In the genomic region with DNA sequence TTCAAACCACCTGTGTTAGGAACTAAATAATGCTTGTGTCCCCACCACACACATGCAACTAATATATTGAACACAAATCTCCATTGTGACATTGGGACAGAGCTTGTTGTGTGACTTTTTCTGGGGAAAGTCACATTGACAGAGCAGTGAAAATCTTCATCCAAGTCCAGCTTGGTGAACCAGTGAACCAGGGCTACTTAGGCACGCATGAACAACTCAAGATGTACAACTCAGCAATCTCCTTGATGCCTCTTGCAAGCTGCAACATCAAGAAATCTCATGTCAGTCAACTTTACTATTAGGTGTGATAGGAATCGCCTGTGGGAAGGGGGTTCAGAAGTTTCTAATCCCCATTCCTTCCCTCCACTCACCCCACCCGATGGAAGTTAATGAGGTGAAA, we compare ENCODE assay signal across 25 mouse cellular contexts.
DNase-seq lines count a peak whose midpoint lies in the region; ATAC-seq and TF ChIP-seq lines count a peak whose summit lies in the region.
"Had no signal": no experiment of that assay in that cellular context is flagged by ENCODE, and none has a peak within 500 bp of the region (broad histone marks: within the 10 kb centered on the region; RNA-seq: fewer than 3 reads in every experiment).

No protein-coding gene starts in this region.

- H3K4me2 ChIP-seq in kidney, embryonic 16.5 days (replicated peaks; ENCODE audit: low read depth, low read length), result no peak overlapping the region
- H3K4me2 ChIP-seq in liver, postnatal 0 days (ENCODE audit: low read depth, low read length), result no peak overlapping the region
- H3K4me2 ChIP-seq in intestine, postnatal 0 days (replicated peaks; ENCODE audit: low read depth), result no peak overlapping the region
- H3K4me2 ChIP-seq: embryonic facial prominence, embryonic 12.5 days; embryonic facial prominence, embryonic 15.5 days; heart, embryonic 12.5 days; heart, embryonic 15.5 days; hindbrain, embryonic 13.5 days had no signal

- no peak overlapping the region for H3K27ac ChIP-seq in kidney, adult 2 months (ENCODE audit: insufficient read depth, low read depth, low read length)
- no peak overlapping the region for H3K27ac ChIP-seq in kidney, embryonic 16.5 days (ENCODE audit: low read length)
- H3K27ac ChIP-seq in liver, postnatal 0 days (ENCODE audit: low read depth), result no peak overlapping the region
- no peak overlapping the region for H3K27ac ChIP-seq in intestine, postnatal 0 days (ENCODE audit: low read depth, low read length)
- H3K27ac ChIP-seq: embryonic facial prominence, embryonic 12.5 days; embryonic facial prominence, embryonic 15.5 days; heart, embryonic 15.5 days; hindbrain, embryonic 10.5 days; hindbrain, embryonic 13.5 days had no signal

- TF ChIP-seq EP300 in liver, postnatal 0 days (IDR thresholded peaks at IDR 0.05; ENCODE audit: low read depth), result no peak

- 49% methylated on average over 3 of the region's 3 CpGs for WGBS in kidney, adult 2 months
- 57% methylated on average over 3 of the region's 3 CpGs for WGBS in kidney, embryonic 16.5 days
- 84% methylated on average over 3 of the region's 3 CpGs for WGBS in liver, postnatal 0 days (ENCODE audit: insufficient replicate concordance)
- WGBS in intestine, postnatal 0 days, result 63% methylated on average over 3 of the region's 3 CpGs

- H3K27me3 ChIP-seq in kidney, adult 2 months (replicated peaks; ENCODE audit: control insufficient read depth, insufficient read depth, low read length), result no peaks in the 10 kb centered on the region
- H3K27me3 ChIP-seq in kidney, embryonic 16.5 days (ENCODE audit: insufficient read depth, low read length), result no peaks in the 10 kb centered on the region
- no peaks in the 10 kb centered on the region for H3K27me3 ChIP-seq in liver, postnatal 0 days (ENCODE audit: insufficient read depth, low read length)
- no peaks in the 10 kb centered on the region for H3K27me3 ChIP-seq in intestine, postnatal 0 days (replicated peaks; ENCODE audit: control insufficient read depth, insufficient read depth, low read length)
- H3K27me3 ChIP-seq: embryonic facial prominence, embryonic 12.5 days; embryonic facial prominence, embryonic 15.5 days; heart, embryonic 12.5 days; heart, embryonic 15.5 days; hindbrain, embryonic 13.5 days had no signal

- no peaks in the 10 kb centered on the region for H3K4me1 ChIP-seq in kidney, adult 2 months (ENCODE audit: control insufficient read depth, insufficient read depth, low read length)
- H3K4me1 ChIP-seq in kidney, embryonic 16.5 days (ENCODE audit: insufficient read depth, low read length), result no peaks in the 10 kb centered on the region
- H3K4me1 ChIP-seq in liver, postnatal 0 days (ENCODE audit: insufficient read depth), result no peaks in the 10 kb centered on the region
- H3K4me1 ChIP-seq in intestine, postnatal 0 days (replicated peaks; ENCODE audit: control insufficient read depth, insufficient read depth, low read length), result 0 out of 2 replicates have a peak, but pooled peaks cover 4% of the 10 kb centered on the region
- H3K4me1 ChIP-seq: embryonic facial prominence, embryonic 12.5 days; heart, embryonic 12.5 days; hindbrain, embryonic 10.5 days had no signal

- H3K9ac ChIP-seq in kidney, embryonic 16.5 days (replicated peaks; ENCODE audit: low read length), result no peak overlapping the region
- H3K9ac ChIP-seq in liver, postnatal 0 days (replicated peaks), result no peak overlapping the region
- no peak overlapping the region for H3K9ac ChIP-seq in intestine, postnatal 0 days (ENCODE audit: low read depth, low read length)
- H3K9ac ChIP-seq: embryonic facial prominence, embryonic 12.5 days; embryonic facial prominence, embryonic 15.5 days; forebrain, postnatal 0 days; heart, embryonic 12.5 days; heart, embryonic 15.5 days; hindbrain, embryonic 13.5 days had no signal

- no peak for TF ChIP-seq POLR2A in kidney, adult 2 months (IDR thresholded peaks at IDR 0.05; ENCODE audit: low read depth, low read length)

- H3K4me3 ChIP-seq in kidney, adult 2 months (ENCODE audit: insufficient read depth, low read depth, low read length), result no peak overlapping the region
- no peak overlapping the region for H3K4me3 ChIP-seq in kidney, embryonic 16.5 days (ENCODE audit: low read length)
- no peak overlapping the region for H3K4me3 ChIP-seq in liver, postnatal 0 days (ENCODE audit: low read depth, low read length)
- H3K4me3 ChIP-seq in intestine, postnatal 0 days (ENCODE audit: low read depth, low read length), result no peak overlapping the region
- H3K4me3 ChIP-seq: embryonic facial prominence, embryonic 12.5 days; embryonic facial prominence, embryonic 15.5 days; heart, embryonic 12.5 days; heart, embryonic 15.5 days; hindbrain, embryonic 10.5 days; hindbrain, embryonic 13.5 days had no signal

- no peak for TF ChIP-seq CTCF in kidney, adult 2 months (conservative IDR thresholded peaks at IDR 0.05; ENCODE audit: insufficient read depth, insufficient read length, low read depth, low read length)
- no peak for TF ChIP-seq CTCF in liver, postnatal 0 days (IDR thresholded peaks at IDR 0.05; ENCODE audit: low read depth)
- no peak for TF ChIP-seq CTCF in intestine, postnatal 0 days (IDR thresholded peaks at IDR 0.05; ENCODE audit: low read depth)

- H3K9me3 ChIP-seq in kidney, embryonic 16.5 days (ENCODE audit: low read length), result no peaks in the 10 kb centered on the region
- no peaks in the 10 kb centered on the region for H3K9me3 ChIP-seq in liver, postnatal 0 days (ENCODE audit: low read length)
- H3K9me3 ChIP-seq in intestine, postnatal 0 days (ENCODE audit: control insufficient read depth), result no peaks in the 10 kb centered on the region
- H3K9me3 ChIP-seq: embryonic facial prominence, embryonic 12.5 days; embryonic facial prominence, embryonic 15.5 days; heart, embryonic 12.5 days; heart, embryonic 15.5 days; hindbrain, embryonic 10.5 days; hindbrain, embryonic 13.5 days had no signal

- no peaks in the 10 kb centered on the region; the same call in 1 of the 2 replicates for H3K36me3 ChIP-seq in kidney, adult 2 months (ENCODE audit: control insufficient read depth, insufficient read depth, low read length)
- 0 out of 2 replicates have a peak, but pooled peaks cover 5% of the 10 kb centered on the region for H3K36me3 ChIP-seq in kidney, embryonic 16.5 days (ENCODE audit: insufficient read depth, low read length)
- H3K36me3 ChIP-seq in liver, postnatal 0 days (replicated peaks; ENCODE audit: insufficient read depth, low read length), result no peaks in the 10 kb centered on the region
- no peaks in the 10 kb centered on the region for H3K36me3 ChIP-seq in intestine, postnatal 0 days (ENCODE audit: control insufficient read depth, insufficient read depth)
- H3K36me3 ChIP-seq: embryonic facial prominence, embryonic 12.5 days; embryonic facial prominence, embryonic 15.5 days; heart, embryonic 15.5 days; hindbrain, embryonic 10.5 days had no signal

- peak; percentile 69 for DNase-seq in kidney, adult 2 months
- peak; percentile 58 for DNase-seq in kidney, adult 9 months
- DNase-seq in kidney, postnatal 25 days, result peak; percentile 16 to 46
- DNase-seq in liver, postnatal 0 days, result no peak
- DNase-seq: adrenal gland, adult 8-10 months; adrenal gland, postnatal 25 days; cerebellum, adult 11-12 months; cerebellum, adult 8-10 months; cerebellum, postnatal 14 days; forebrain, postnatal 0 days; gastrocnemius, postnatal 25 days; heart, adult 18-20 months; heart, postnatal 10 days; heart, postnatal 36 days had no signal

- ATAC-seq in kidney, embryonic 16.5 days (ENCODE audit: low FRiP score, low TSS enrichment), result no peak
- ATAC-seq in liver, postnatal 0 days, result no peak
- ATAC-seq in intestine, postnatal 0 days, result no peak
- ATAC-seq: activated CD4-positive, CD25-positive, alpha-beta regulatory T cell, adult 4 months; forebrain, embryonic 14.5 days; forebrain, postnatal 0 days; hindbrain, embryonic 16.5 days had no signal
